Mouse (Mus musculus): ENCODE measurements around the gene Tgfb2.

- TF ChIP-seq USF1 (IDR thresholded peaks at IDR 0.05; ENCODE audit: low read depth) (no peak), TCF12 (IDR thresholded peaks at IDR 0.05; ENCODE audit: insufficient read depth, poor library complexity, severe bottlenecking) (peak; percentile 80)
These were observed 43.2 kb upstream of the Tgfb2 start, which contains the start of gene Rrp15 for GRCm38 (mm10) chr1:186748724-186749653.
